Mouse (Mus musculus) kidney, adult 2 months (tissue): ENCODE results near the gene Hils1.

Experiments used
- CTCF ChIP-seq: fragments of 200-500 bp; conservative IDR thresholded peaks from 2 replicates; pipeline ENCODE4 v1.5.1; 2011; ENCODE audit warnings: low read depth, mild to moderate bottlenecking, control low read depth, low read length, moderate library complexity, mixed read lengths; ENCODE audit not compliant: insufficient read depth, insufficient read length
- POLR2A ChIP-seq: fragments of 200-500 bp; IDR thresholded peaks from one replicate; pipeline ENCODE4 v1.6.1; 2011; ENCODE audit warnings: low read depth, low read length, control low read depth

DNA sequence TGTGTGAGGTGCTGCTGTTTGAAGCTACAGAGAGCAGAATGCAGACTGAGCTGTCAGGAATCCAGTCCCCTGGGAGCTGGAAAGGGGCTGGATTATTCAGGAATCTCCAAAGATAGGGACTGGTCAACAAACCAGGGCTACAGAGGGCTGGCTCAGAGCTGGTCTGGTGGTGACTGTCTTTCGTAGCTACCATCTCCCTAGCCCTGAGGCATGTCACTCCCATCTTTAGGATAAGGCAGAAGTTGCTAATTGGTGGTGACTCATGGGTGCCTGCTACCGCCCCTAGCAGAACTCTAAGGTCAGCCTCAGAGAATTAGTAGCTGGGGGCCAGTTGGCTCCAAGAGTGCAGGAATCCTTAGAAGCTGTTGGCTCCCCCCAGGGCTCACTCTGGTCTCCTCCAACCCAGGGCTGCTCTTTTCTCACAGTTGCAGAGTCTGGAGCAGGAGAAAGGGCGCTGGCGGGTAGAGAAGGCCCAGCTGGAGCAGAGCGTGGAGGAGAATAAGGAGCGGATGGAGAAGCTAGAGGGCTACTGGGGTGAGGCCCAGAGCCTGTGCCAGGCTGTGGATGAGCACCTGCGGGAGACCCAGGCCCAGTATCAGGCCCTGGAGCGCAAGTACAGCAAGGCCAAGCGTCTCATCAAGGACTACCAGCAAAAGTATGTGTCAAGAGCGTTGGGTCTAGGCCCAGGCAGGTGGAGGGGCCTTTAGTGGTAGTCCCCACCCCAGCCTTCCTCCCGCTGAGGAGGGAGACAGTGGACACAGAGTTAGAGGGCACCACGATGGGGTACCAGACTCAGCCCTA, 36.9 kb downstream of the Hils1 start:
- no peak for TF ChIP-seq POLR2A
- TF ChIP-seq CTCF = no peak
